Mouse (Mus musculus) lung, postnatal 0 days (tissue): ENCODE results near the gene Nlrc5. TPM values are rescaled to one million over a fixed set of nuclear protein-coding genes. Genes with fewer than 3 reads are reported as not detected.

Experiments
- ATAC-seq: fragments of 200-750 bp; cut with Nextera tagmentation; 2 replicates; pipeline ENCODE4 v1.8.0; 2017; ENCODE audit warnings: moderate library complexity
- DNase-seq: peaks from one replicate; pipeline ENCODE4 v3.0.0-alpha.2; 2016; ENCODE audit warnings: low spot score
- H3K27ac ChIP-seq: fragments of 300-500 bp; sonication (generic); 2 replicates; pipeline ENCODE4 v1.5.1; 2014; ENCODE audit warnings: antibody characterized with exemption, mild to moderate bottlenecking, low read length, mixed read lengths
- H3K27me3 ChIP-seq: fragments of 300-500 bp; sonication (generic); replicated peaks from 2 replicates; pipeline ENCODE4 v1.6.1; 2014; ENCODE audit warnings: low read length, mixed read lengths; ENCODE audit not compliant: insufficient read depth
- H3K36me3 ChIP-seq: fragments of 300-500 bp; sonication (generic); 2 replicates; pipeline ENCODE4 v1.6.1; 2014; ENCODE audit warnings: low read length, mixed read lengths; ENCODE audit not compliant: insufficient read depth
- H3K4me1 ChIP-seq: fragments of 300-500 bp; sonication (generic); 2 replicates; pipeline ENCODE4 v1.6.1; 2014; ENCODE audit warnings: antibody characterized with exemption, low read depth, low read length, mixed read lengths; ENCODE audit not compliant: insufficient read depth
- H3K4me2 ChIP-seq: fragments of 300-500 bp; sonication (generic); replicated peaks from 2 replicates; pipeline ENCODE4 v1.6.1; 2014; ENCODE audit warnings: low read depth, mild to moderate bottlenecking, low read length, moderate library complexity, mixed read lengths
- H3K4me3 ChIP-seq: fragments of 300-500 bp; sonication (generic); 2 replicates; pipeline ENCODE4 v1.5.1; 2014; ENCODE audit warnings: low read depth, low read length
- H3K9ac ChIP-seq: fragments of 300-500 bp; sonication (generic); replicated peaks from 2 replicates; pipeline ENCODE4 v1.6.1; 2014; ENCODE audit warnings: low read depth, mild to moderate bottlenecking
- H3K9me3 ChIP-seq: fragments of 300-500 bp; sonication (generic); 2 replicates; pipeline ENCODE4 v1.6.1; 2016; ENCODE audit warnings: low read length, mixed read lengths
- CTCF ChIP-seq: IDR thresholded peaks from 2 replicates; pipeline ENCODE4 v1.5.1; 2016; ENCODE audit warnings: antibody characterized with exemption, mild to moderate bottlenecking
- EP300 ChIP-seq: IDR thresholded peaks from 2 replicates; pipeline ENCODE4 v1.6.1; 2016; ENCODE audit warnings: antibody characterized with exemption, mild to moderate bottlenecking, control low read depth
- WGBS: fragments of 180-500 bp; shearing (Covaris S2); extraction: QIAGEN DNeasy Blood & Tissue Kit; methylation state at CpG from one replicate; pipeline ENCODE4 v1.1.7; 2014; 5-methylcytosine and 5-hydroxymethylcytosine counted together
- polyA plus RNA-seq: library from polyadenylated mRNA; unstranded; fragments of >200 nt; fragmentation: Nextera tagmentation; extraction: Ambion mirVana; gene quantifications from 2 replicates; pipeline ENCODE4 v1.2.1, GENCODE M21; 2015

Nlrc5 gene
- polyA plus RNA-seq: 0.31 and 0.42 TPM in 2 replicates

GRCm38 (mm10) chr8:94433981-94434466, at the start of gene Nlrc5:
Nlrc5 (plus strand) TSS chr8:94434356.
- 2% methylated on average over 29 of the region's 29 CpGs for WGBS
- no peaks in the 10 kb centered on the region for H3K9me3 ChIP-seq

DNA sequence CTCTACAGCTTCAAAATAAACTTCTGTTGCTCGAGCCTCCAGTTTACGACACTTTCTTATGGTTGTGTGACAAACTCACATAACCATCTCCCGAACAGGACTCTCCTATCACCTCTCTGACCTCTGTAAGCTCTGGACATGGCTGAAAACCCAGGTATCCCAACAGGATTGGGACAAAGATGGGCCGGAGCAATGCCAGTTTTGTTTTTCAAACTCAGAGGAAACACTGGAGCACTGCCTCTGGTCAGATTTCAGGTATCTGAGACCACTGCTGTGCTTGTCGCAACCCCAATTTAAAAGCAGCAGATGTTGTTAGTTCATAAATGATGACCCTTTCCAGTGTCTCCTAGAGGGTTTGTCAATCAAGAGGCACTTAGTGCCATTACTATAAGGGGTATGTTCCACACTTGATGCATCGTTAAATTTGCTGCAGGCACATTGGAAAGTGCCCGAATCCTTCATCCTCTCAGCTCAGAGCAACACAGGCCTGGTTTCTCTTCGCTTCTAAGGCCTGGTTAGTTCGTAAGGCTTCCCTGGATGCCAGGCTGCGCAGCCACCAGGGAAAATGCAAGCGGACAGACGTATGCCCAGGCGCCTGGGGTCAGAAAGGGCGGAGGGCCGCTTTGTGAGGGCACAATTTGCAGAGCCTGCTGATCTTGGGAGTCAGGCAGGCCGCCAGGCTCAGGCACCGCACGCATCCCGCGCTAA, 48.5 kb upstream of the Nlrc5 start:
- DNase-seq (no peak), ATAC-seq (peak; percentile 8)
- 27% methylated on average over 18 of the region's 20 CpGs for WGBS

More at GRCm38 (mm10) chr8:94433981-94434466, at the start of gene Nlrc5:
- ATAC-seq (peak; percentile 83), DNase-seq (peak; percentile 79)
- Histone ChIP-seq H3K4me3 (peak within 1 kb of the TSS; percentile 35), H3K36me3 (no peaks in the 10 kb centered on the region), H3K4me1 (peaks cover 5% of the 10 kb centered on the region), H3K27me3 (no peaks in the 10 kb centered on the region), H3K9ac (no peak within 1 kb of the TSS), H3K4me2 (peak within 1 kb of the TSS; percentile 70), H3K27ac (no peak within 1 kb of the TSS)
- TF ChIP-seq CTCF (no peak; the same call in none of the 2 replicates), EP300 (no peak)

GRCm38 (mm10) chr8:94386214-94387026, 47.7 kb upstream of the Nlrc5 start, which contains the start of gene Herpud1:
Herpud1 (plus strand) TSS chr8:94386438.
- ATAC-seq: peak; percentile 96
- Histone ChIP-seq H3K4me1 (no peaks in the 10 kb centered on the region), H3K9me3 (no peaks in the 10 kb centered on the region), H3K27me3 (no peaks in the 10 kb centered on the region), H3K4me3 (peak within 1 kb of the TSS; percentile 84), H3K36me3 (peaks cover 23% of the 10 kb centered on the region), H3K4me2 (peak within 1 kb of the TSS; percentile 69), H3K27ac (peak within 1 kb of the TSS; percentile 99), H3K9ac (peak within 1 kb of the TSS; percentile 98)
- peak; percentile 98 for DNase-seq
- peak; percentile 33; the same call in 1 of the 2 replicates for TF ChIP-seq EP300
- TF ChIP-seq CTCF: no peak
- 0% methylated on average over 61 of the region's 65 CpGs for WGBS

More for the DNA sequence above, 48.5 kb upstream of the Nlrc5 start:
- Histone ChIP-seq H3K4me1 (no peaks in the 10 kb centered on the region), H3K4me2 (peak overlapping the region; percentile 69), H3K27ac (peak overlapping the region; percentile 99), H3K27me3 (no peaks in the 10 kb centered on the region), H3K36me3 (peaks cover 15% of the 10 kb centered on the region), H3K9ac (peak overlapping the region; percentile 98), H3K9me3 (no peaks in the 10 kb centered on the region), H3K4me3 (peak overlapping the region; percentile 84)
- TF ChIP-seq EP300: no peak
- no peak; the same call in 1 of the 2 replicates for TF ChIP-seq CTCF

DNA sequence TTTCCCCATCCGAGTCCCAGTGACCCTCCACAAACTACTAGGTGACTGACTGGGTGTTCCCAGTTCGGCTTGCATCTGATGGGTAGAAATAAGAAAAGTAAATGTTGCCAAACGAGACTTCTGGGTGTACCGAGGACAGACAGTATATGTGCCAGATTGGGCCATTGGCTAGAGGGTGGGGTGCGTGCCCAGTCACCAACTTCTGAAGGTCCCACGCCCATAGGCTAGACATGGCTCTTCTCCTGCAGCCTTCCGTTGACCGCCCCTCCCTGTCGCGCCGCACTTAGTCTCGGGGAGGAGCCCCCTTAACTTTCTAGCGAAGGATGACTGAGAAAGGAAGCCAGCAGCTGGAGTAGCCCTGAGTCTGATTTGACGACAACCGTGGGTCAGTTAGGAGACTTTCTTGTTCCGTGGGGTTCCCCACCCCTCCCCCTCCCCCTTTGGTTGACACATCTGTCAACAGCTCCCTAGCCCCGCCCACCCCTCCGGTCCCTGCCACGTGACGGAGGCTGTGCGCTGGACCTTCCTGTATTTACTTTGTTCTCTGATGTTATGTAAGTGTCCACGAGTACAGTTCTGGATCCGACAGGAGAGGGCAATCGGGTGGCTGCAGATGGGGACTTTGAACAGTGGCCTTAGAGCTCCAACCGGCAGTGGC, 47.0 kb upstream of the Nlrc5 start:
- H3K27ac ChIP-seq: peak overlapping the region; percentile 99
- DNase-seq: peak; percentile 96
- H3K4me1 ChIP-seq: no peaks in the 10 kb centered on the region
- H3K4me3 ChIP-seq: peak overlapping the region; percentile 84
- peak overlapping the region; percentile 69 for H3K4me2 ChIP-seq
- TF ChIP-seq CTCF (peak; percentile 31; the same call in 1 of the 2 replicates), EP300 (peak; percentile 51; the same call in 1 of the 2 replicates)
- no peaks in the 10 kb centered on the region for H3K9me3 ChIP-seq
- WGBS: under 1% methylated on average over 25 of the region's 25 CpGs
- peak overlapping the region; percentile 98 for H3K9ac ChIP-seq
- H3K36me3 ChIP-seq: peaks cover 30% of the 10 kb centered on the region
- ATAC-seq: peak; percentile 81
- no peaks in the 10 kb centered on the region for H3K27me3 ChIP-seq

DNA sequence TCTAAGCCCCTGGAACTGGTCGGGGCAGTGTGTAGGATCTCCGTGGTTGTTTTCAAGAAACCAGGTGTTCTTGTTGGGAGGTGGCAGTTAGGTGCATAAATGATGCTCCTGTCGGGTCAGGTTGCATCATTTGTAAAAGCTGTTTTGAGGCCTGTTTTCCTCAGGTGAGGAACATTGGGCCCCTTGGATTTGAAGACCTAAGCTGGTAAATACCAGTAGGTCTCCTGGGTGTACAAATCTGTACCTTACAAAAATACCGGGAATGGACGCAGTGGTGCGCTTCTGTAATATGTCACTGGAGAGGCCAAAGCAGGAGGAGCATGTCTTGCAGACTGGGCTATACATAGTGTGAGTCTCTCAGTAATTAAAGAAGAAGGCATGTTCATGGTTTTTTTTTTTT, 46.4 kb upstream of the Nlrc5 start:
- ATAC-seq (no peak), DNase-seq (no peak)
- peak overlapping the region; percentile 99 for H3K27ac ChIP-seq
- H3K36me3 ChIP-seq: peaks cover 36% of the 10 kb centered on the region
- peak overlapping the region; percentile 98 for H3K9ac ChIP-seq
- H3K4me2 ChIP-seq: peak overlapping the region; percentile 69
- H3K4me3 ChIP-seq: peak overlapping the region; percentile 84
- TF ChIP-seq CTCF: no peak
- no peak for TF ChIP-seq EP300
- WGBS: 10% methylated on average over 6 of the region's 6 CpGs
- H3K9me3 ChIP-seq: no peaks in the 10 kb centered on the region
- H3K27me3 ChIP-seq: no peaks in the 10 kb centered on the region
- H3K4me1 ChIP-seq: no peaks in the 10 kb centered on the region
